Mouse (Mus musculus) heart, adult 2 months (tissue): ENCODE data around the gene Fut1. TPM values are rescaled to one million over a fixed set of nuclear protein-coding genes. Genes with fewer than 3 reads are reported as not detected.
"Not testable (repeated sequence)": the region's sequence is repeated elsewhere in the genome, so short reads cannot be mapped to it uniquely, and the experiment has no call there.

Experiments
- DNase-seq, 2 experiments: peaks; one replicate each; pipeline ENCODE4 v3.0.0; 2021
- H3K27ac ChIP-seq: fragments of 200-600 bp; 2 replicates; pipeline ENCODE4 v1.8.1; 2022
- H3K27me3 ChIP-seq: fragments of 200-500 bp; 2 replicates; pipeline ENCODE4 v1.6.1; 2012; ENCODE audit warnings: mild to moderate bottlenecking, low read length, inconsistent platforms, mixed read lengths; ENCODE audit not compliant: control insufficient read depth, insufficient read depth
- H3K36me3 ChIP-seq: fragments of 200-500 bp; 2 replicates; pipeline ENCODE4 v1.6.1; 2012; ENCODE audit warnings: low read length, inconsistent platforms; ENCODE audit not compliant: control insufficient read depth, insufficient read depth
- H3K4me1 ChIP-seq: fragments of 200-500 bp; 2 replicates; pipeline ENCODE4 v1.6.1; 2011; ENCODE audit warnings: low read length; ENCODE audit not compliant: control insufficient read depth, insufficient read depth
- H3K4me3 ChIP-seq: fragments of 200-600 bp; 2 replicates; pipeline ENCODE4 v1.8.1; 2022
- H3K79me2 ChIP-seq: fragments of 200-500 bp; replicated peaks from 2 replicates; pipeline ENCODE4 v1.6.1; 2012; ENCODE audit warnings: mild to moderate bottlenecking, inconsistent platforms, low read length, moderate library complexity, mixed read lengths; ENCODE audit not compliant: control insufficient read depth, insufficient read depth
- H3K9ac ChIP-seq: fragments of 200-500 bp; 2 replicates; pipeline ENCODE4 v1.6.1; 2012; ENCODE audit warnings: low read depth, mild to moderate bottlenecking, control low read depth, inconsistent platforms, low read length, mixed read lengths
- CTCF ChIP-seq: fragments of 200-600 bp; IDR thresholded peaks from 2 replicates; pipeline ENCODE4 v1.8.1; 2022; ENCODE audit warnings: antibody characterized with exemption, mild to moderate bottlenecking, moderate library complexity
- EP300 ChIP-seq: fragments of 200-500 bp; IDR thresholded peaks from 2 replicates; pipeline ENCODE4 v1.6.1; 2011; ENCODE audit warnings: low read depth, low read length, control low read depth; ENCODE audit not compliant: insufficient read depth
- POLR2A ChIP-seq: fragments of 200-500 bp; IDR thresholded peaks from 2 replicates; pipeline ENCODE4 v1.6.1; 2011; ENCODE audit warnings: mild to moderate bottlenecking, low read depth, low read length, control low read depth; ENCODE audit not compliant: insufficient read depth
- WGBS: fragments of 180-500 bp; shearing (Covaris S2); methylation state at CpG from one replicate; pipeline ENCODE4 v1.1.7; 2018; 5-methylcytosine and 5-hydroxymethylcytosine counted together
- intact Hi-C: fragments of 180-260 bp; cut with DNase I; formaldehyde crosslinking; loops from one replicate; pipeline ENCODE4 v1.15.1; 2025
- polyA plus RNA-seq: library from polyadenylated mRNA; depleted of rRNA; stranded (reverse); fragments of >200 nt; gene quantifications from 2 replicates; pipeline ENCODE4 v1.2.3, GENCODE M21; 2012
- total RNA-seq, 2 experiments: library from RNA; stranded (reverse); gene quantifications; 2 replicates each; pipeline ENCODE4 v1.2.3; 2021

Gene Fut1
- total and polyA plus RNA-seq, 3 experiments, result 0.25 TPM; not detected in 2

GRCm38 (mm10) chr7:45644183-45644582 lies 27.1 kb downstream of the Fut1 start:
- 35% methylated on average over 18 of the region's 18 CpGs for WGBS
- Histone ChIP-seq H3K79me2 (no peaks in the 10 kb centered on the region), H3K9ac (peak overlapping the region; percentile 16; the same call in 1 of the 2 replicates), H3K27me3 (no peaks in the 10 kb centered on the region), H3K4me3 (no peak overlapping the region), H3K27ac (no peak overlapping the region), H3K36me3 (no peaks in the 10 kb centered on the region; the same call in 1 of the 2 replicates), H3K4me1 (peaks cover 16% of the 10 kb centered on the region)
- no peak for TF ChIP-seq EP300
- TF ChIP-seq CTCF, result no peak
- no peak for TF ChIP-seq POLR2A
- peak; percentile 31 to 42 for DNase-seq
- intact Hi-C loops, result loop anchor here (5.0 kb wide), 1 partner anchor 38 kb away; the partner anchor contains the start of gene Ntn5

GRCm38 (mm10) chr7:45644872-45645590 lies 27.9 kb downstream of the Fut1 start:
- no peak for DNase-seq
- H3K4me3 ChIP-seq, result no peak overlapping the region
- intact Hi-C loops, result loop anchor here (5.0 kb wide), 1 partner anchor 37 kb away; the partner anchor contains the start of gene Ntn5
- H3K36me3 ChIP-seq, result no peaks in the 10 kb centered on the region
- H3K27ac ChIP-seq, result no peak overlapping the region
- H3K79me2 ChIP-seq, result no peaks in the 10 kb centered on the region
- H3K4me1 ChIP-seq, result peaks cover 14% of the 10 kb centered on the region
- H3K27me3 ChIP-seq, result no peaks in the 10 kb centered on the region
- H3K9ac ChIP-seq, result no peak overlapping the region
- TF ChIP-seq CTCF (no peak), EP300 (no peak), POLR2A (no peak)
- WGBS, result 84% methylated on average over 6 of the region's 6 CpGs

GRCm38 (mm10) chr7:45645591-45645971 lies 28.5 kb downstream of the Fut1 start:
- Histone ChIP-seq H3K9ac (no peak overlapping the region), H3K27me3 (no peaks in the 10 kb centered on the region), H3K27ac (no peak overlapping the region), H3K4me1 (peaks cover 14% of the 10 kb centered on the region), H3K4me3 (no peak overlapping the region), H3K36me3 (no peaks in the 10 kb centered on the region), H3K79me2 (no peaks in the 10 kb centered on the region)
- intact Hi-C loops, result no loop called here
- DNase-seq, result no peak
- WGBS, result 77% methylated on average over 7 of the region's 7 CpGs
- TF ChIP-seq POLR2A, result no peak
- no peak for TF ChIP-seq EP300
- TF ChIP-seq CTCF, result no peak

- no peak overlapping the region for H3K9ac ChIP-seq
- no peak for TF ChIP-seq EP300
- TF ChIP-seq CTCF, result no peak
- TF ChIP-seq POLR2A, result no peak
- H3K27me3 ChIP-seq, result no peaks in the 10 kb centered on the region
- intact Hi-C loops, result no loop called here
- no peak for DNase-seq
- no peaks in the 10 kb centered on the region for H3K36me3 ChIP-seq
- no peak overlapping the region for H3K4me3 ChIP-seq
- H3K79me2 ChIP-seq, result no peaks in the 10 kb centered on the region
- H3K27ac ChIP-seq, result no peak overlapping the region
- WGBS, result 78% methylated on average over 4 of the region's 4 CpGs
- H3K4me1 ChIP-seq, result peaks cover 7% of the 10 kb centered on the region
Observed at GRCm38 (mm10) chr7:45646671-45647070, 29.6 kb downstream of the Fut1 start.

GRCm38 (mm10) chr7:45649351-45649750 lies 32.3 kb downstream of the Fut1 start:
- peak; percentile 47 to 77 for DNase-seq
- peak overlapping the region; percentile 70 for H3K27ac ChIP-seq
- 35% methylated on average over 8 of the region's 8 CpGs for WGBS
- no peaks in the 10 kb centered on the region for H3K79me2 ChIP-seq
- H3K27me3 ChIP-seq, result no peaks in the 10 kb centered on the region
- H3K9ac ChIP-seq, result no peak overlapping the region
- no peaks in the 10 kb centered on the region for H3K36me3 ChIP-seq
- TF ChIP-seq POLR2A, result peak; percentile 58
- peak; percentile 37 for TF ChIP-seq CTCF
- TF ChIP-seq EP300, result peak; percentile 92
- no peak overlapping the region for H3K4me3 ChIP-seq
- H3K4me1 ChIP-seq, result no peaks in the 10 kb centered on the region; the same call in 1 of the 2 replicates
- intact Hi-C loops, result no loop called here

GRCm38 (mm10) chr7:45650484-45650883 lies 33.4 kb downstream of the Fut1 start:
- intact Hi-C loops, H3K4me3 ChIP-seq, H3K36me3 ChIP-seq, H3K4me1 ChIP-seq, DNase-seq, H3K79me2 ChIP-seq, H3K27ac ChIP-seq, H3K27me3 ChIP-seq, H3K9ac ChIP-seq: not testable (repeated sequence)
- whole genome bisulfite sequencing, result 94% methylated on average over 20 of the region's 20 CpGs
